In the genomic region with DNA sequence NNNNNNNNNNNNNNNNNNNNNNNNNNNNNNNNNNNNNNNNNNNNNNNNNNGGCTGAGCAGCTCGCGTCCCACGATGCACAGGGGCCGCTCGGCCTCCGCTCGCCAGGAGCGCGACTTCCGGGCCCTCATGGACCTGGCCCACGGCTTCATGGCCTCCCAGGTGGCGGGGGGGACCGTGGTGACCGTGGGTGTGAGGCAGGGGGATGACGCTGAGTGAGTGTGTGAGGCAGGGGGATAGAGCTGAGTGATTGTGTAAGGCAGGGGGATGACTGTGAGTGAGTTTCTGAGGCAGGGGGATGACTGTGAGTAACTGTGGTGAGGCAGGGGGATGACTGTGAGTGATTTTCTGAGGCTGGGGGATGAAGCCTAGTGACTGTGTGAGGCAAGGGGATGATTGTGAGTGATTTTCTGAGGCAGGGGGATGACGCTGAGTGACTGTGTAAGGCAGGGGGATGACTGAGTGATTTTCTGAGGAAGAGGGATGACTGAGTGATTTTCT, we compare ENCODE assay signal across 9 mouse cellular contexts. TPM values are rescaled to one million over a fixed set of nuclear protein-coding genes. Genes with fewer than 3 reads are reported as not detected.
DNase-seq lines count a peak whose midpoint lies in the region; ATAC-seq lines count a peak whose summit lies in the region.
"Had no signal": no experiment of that assay in that cellular context is flagged by ENCODE, and none has a peak within 500 bp of the region (broad histone marks: within the 10 kb centered on the region; RNA-seq: fewer than 3 reads in every experiment).

A gene (plus strand): TSS at position 51 of the 499 bp plus-strand sequence.

- H3K9ac ChIP-seq in forebrain, embryonic 11.5 days (ENCODE audit: low read length): no peak within 1 kb of the TSS

- peaks cover 6% of the 10 kb centered on the region for H3K36me3 ChIP-seq in forebrain, embryonic 11.5 days (ENCODE audit: control insufficient read depth, insufficient read depth, low read length)

- H3K4me3 ChIP-seq in forebrain, embryonic 11.5 days (ENCODE audit: low read depth, low read length): no peak within 1 kb of the TSS

- no peaks in the 10 kb centered on the region for H3K27me3 ChIP-seq in forebrain, embryonic 11.5 days (ENCODE audit: control insufficient read depth, insufficient read depth, low read length)

- peaks cover 32% of the 10 kb centered on the region for H3K9me3 ChIP-seq in forebrain, embryonic 11.5 days (ENCODE audit: control insufficient read depth, low read length)

- no peak within 1 kb of the TSS for H3K4me2 ChIP-seq in forebrain, embryonic 11.5 days (ENCODE audit: low read depth, low read length, severe bottlenecking)

- peak; percentile 52; the same call in 1 of the 2 replicates for ATAC-seq in forebrain, embryonic 11.5 days (replicated peaks; ENCODE audit: low FRiP score)
- ATAC-seq in megakaryocyte, adult 5-6 weeks (ENCODE audit: poor library complexity, severe bottlenecking): 0 out of 2 replicates have a peak, but pooled peaks have one; percentile 19

- H3K4me1 ChIP-seq in forebrain, embryonic 11.5 days (replicated peaks; ENCODE audit: control insufficient read depth, insufficient read depth, low read length): no peaks in the 10 kb centered on the region

- no peak within 1 kb of the TSS for H3K27ac ChIP-seq in forebrain, embryonic 11.5 days (ENCODE audit: low read depth, low read length)

- 94% methylated on average over 13 of the region's 16 CpGs for WGBS in forebrain, embryonic 11.5 days

- DNase-seq in embryo, embryonic 10 days (ENCODE audit: low spot score): peak; percentile 17
- DNase-seq in embryo, embryonic 11 days: no peak
- peak; percentile 41 for DNase-seq in A20 (ENCODE audit: low read depth, low spot score)
- no peak for DNase-seq in forebrain, embryonic 11.5 days (ENCODE audit: low spot score)
- DNase-seq in left cerebral cortex, adult 11 months (ENCODE audit: low spot score): no peak
- no peak for DNase-seq in spleen, postnatal 36 days (ENCODE audit: low spot score in 2 of 2)
- DNase-seq in frontal cortex, postnatal 25 days (ENCODE audit: low spot score in 2 of 2): no peak

RNA-seq across cellular contexts. Expression of the gene that starts here (rescaled TPM):
- not detected in 2 replicates for polyA plus RNA-seq in forebrain, embryonic 11.5 days (2014; fragmentation: Nextera tagmentation; extraction: Ambion mirVana)
- not detected in 2 replicates for total RNA-seq in megakaryocyte, adult 5-6 weeks (2015)
- total RNA-seq in megakaryocyte, adult 5-6 weeks (2017): not detected in 2 replicates
- polyA plus RNA-seq: heart, postnatal 0 days had no signal

Comparison
In these comparisons a context has a peak if more than half of its experiments do, and no peak if none do; other contexts are left out.
1. DNase-seq: peak in embryo, embryonic 10 days (single experiment) and A20 (single experiment); none in embryo, embryonic 11 days (single experiment), forebrain, embryonic 11.5 days (single experiment), left cerebral cortex, adult 11 months (single experiment), spleen, postnatal 36 days (0 of 2) and frontal cortex, postnatal 25 days (0 of 2).
2. Peak in ATAC-seq in forebrain, embryonic 11.5 days; RNA of the gene not detected or under 1 TPM.
3. Peak in ATAC-seq in megakaryocyte, adult 5-6 weeks; RNA of the gene not detected or under 1 TPM.